In genomic region chr2:181287338-181287957, GRCm38 (mm10) we compare ENCODE assay signal across 8 mouse cellular contexts. TPM values are rescaled to one million over a fixed set of nuclear protein-coding genes. Genes with fewer than 3 reads are reported as not detected.
DNase-seq lines count a peak whose midpoint lies in the region; ATAC-seq and TF ChIP-seq lines count a peak whose summit lies in the region.

No protein-coding gene starts in this region.

- no peak for DNase-seq in cerebellum, adult 9-10 months
- peak; percentile 78 to 79 for DNase-seq in gastrocnemius, postnatal 36 days
- peak; percentile 90 for DNase-seq in liver
- DNase-seq in monocyte, adult 2 months (ENCODE audit: low read depth in 1 of 2, low spot score in 2 of 2): peak; percentile 23 to 64
- peak; percentile 65 to 76 for DNase-seq in spleen, postnatal 14 days (ENCODE audit: low spot score in 2 of 2)

- TF ChIP-seq POLR2A in cortical plate, adult 2 months (IDR thresholded peaks at IDR 0.05; ENCODE audit: extremely low read depth, insufficient read depth, low read length): 0 out of 2 replicates have a peak, but pooled peaks have one; percentile 23

- peak; percentile 57; the same call in 1 of the 2 replicates for ATAC-seq in cerebellum, adult (ENCODE audit: insufficient number of reproducible peaks, low FRiP score, low TSS enrichment)
- ATAC-seq in intestine, postnatal 0 days: peak; percentile 86

- H3K4me2 ChIP-seq in intestine, postnatal 0 days (replicated peaks; ENCODE audit: low read depth): peak overlapping the region; percentile 62

- peaks cover 6% of the 10 kb centered on the region; the same call in 1 of the 2 replicates for H3K36me3 ChIP-seq in intestine, postnatal 0 days (ENCODE audit: control insufficient read depth, insufficient read depth)

- peaks cover 6% of the 10 kb centered on the region; the same call in 1 of the 2 replicates for H3K4me1 ChIP-seq in cortical plate, adult 2 months (ENCODE audit: control insufficient read depth, insufficient read depth, low read length)
- no peaks in the 10 kb centered on the region for H3K4me1 ChIP-seq in intestine, postnatal 0 days (replicated peaks; ENCODE audit: control insufficient read depth, insufficient read depth, low read length)

- no peaks in the 10 kb centered on the region for H3K9me3 ChIP-seq in intestine, postnatal 0 days (ENCODE audit: control insufficient read depth)

- H3K27ac ChIP-seq in cortical plate, adult 2 months (ENCODE audit: insufficient read depth, low read length): peak overlapping the region; percentile 94
- H3K27ac ChIP-seq in intestine, postnatal 0 days (ENCODE audit: low read depth, low read length): peak overlapping the region; percentile 93

- no peak for TF ChIP-seq CTCF in cortical plate, adult 2 months (IDR thresholded peaks at IDR 0.05; ENCODE audit: extremely low read depth, insufficient read depth, low read length)
- TF ChIP-seq CTCF in intestine, postnatal 0 days (IDR thresholded peaks at IDR 0.05; ENCODE audit: low read depth): no peak

- no peaks in the 10 kb centered on the region for H3K27me3 ChIP-seq in intestine, postnatal 0 days (replicated peaks; ENCODE audit: control insufficient read depth, insufficient read depth, low read length)

- intact Hi-C loops in gastrocnemius, postnatal 36 days (cut with DNase I): no loop called here

- under 1% methylated on average over 39 of the region's 71 CpGs for WGBS in intestine, postnatal 0 days

- peak overlapping the region; percentile 82 for H3K9ac ChIP-seq in intestine, postnatal 0 days (ENCODE audit: low read depth, low read length)

- peak overlapping the region; percentile 63 for H3K4me3 ChIP-seq in cortical plate, adult 2 months (ENCODE audit: insufficient read depth, low read length)
- peak overlapping the region; percentile 62 for H3K4me3 ChIP-seq in intestine, postnatal 0 days (ENCODE audit: low read depth, low read length)

RNA-seq across cellular contexts. Expression of gene Gmeb2, which starts 0.4 kb away (rescaled TPM):
- 22.8 and 23.4 TPM in 2 replicates for polyA plus RNA-seq in cortical plate, adult 2 months (2012; rRNA removed)
- 10 to 100 TPM in 1 of 2 experiments, 1 to 10 TPM in 1; 7.3 to 10.6 TPM for total RNA-seq in gastrocnemius, postnatal 36 days (2021)
- polyA plus RNA-seq in intestine, postnatal 0 days (2015; fragmentation: Nextera tagmentation; extraction: Ambion mirVana): 5.4 and 5.8 TPM in 2 replicates

RNA-seq across cellular contexts. Expression of gene Stmn3, which starts 26.9 kb away (rescaled TPM):
- polyA plus RNA-seq in cortical plate, adult 2 months (2012; rRNA removed): 777 and 783 TPM in 2 replicates
- total RNA-seq in gastrocnemius, postnatal 36 days (2021): under 1 TPM in 1 of 2 experiments, not detected in 1; 0.31 TPM
- polyA plus RNA-seq in intestine, postnatal 0 days (2015; fragmentation: Nextera tagmentation; extraction: Ambion mirVana): 28.9 and 32.3 TPM in 2 replicates

RNA-seq across cellular contexts. Expression of gene Rtel1, which starts 32.1 kb away (rescaled TPM):
- polyA plus RNA-seq in cortical plate, adult 2 months (2012; rRNA removed): 55.5 and 62.0 TPM in 2 replicates
- 10 to 100 TPM in 1 of 2 experiments, 1 to 10 TPM in 1; 9.2 to 12.2 TPM for total RNA-seq in gastrocnemius, postnatal 36 days (2021)
- 10.0 and 10.5 TPM in 2 replicates for polyA plus RNA-seq in intestine, postnatal 0 days (2015; fragmentation: Nextera tagmentation; extraction: Ambion mirVana)

RNA-seq across cellular contexts. Expression of gene Helz2, which starts 45.6 kb away (rescaled TPM):
- 3.4 TPM in 2 replicates for polyA plus RNA-seq in cortical plate, adult 2 months (2012; rRNA removed)
- total RNA-seq in gastrocnemius, postnatal 36 days (2021): 1 to 10 TPM; 2.7 to 3.3 TPM
- polyA plus RNA-seq in intestine, postnatal 0 days (2015; fragmentation: Nextera tagmentation; extraction: Ambion mirVana): 5.7 and 6.9 TPM in 2 replicates

Comparison
In these comparisons a context has a peak if more than half of its experiments do, and no peak if none do; other contexts are left out.
1. RNA of gene Stmn3, which starts 26.9 kb away (polyA plus RNA-seq): 777 to 783 TPM in cortical plate, adult 2 months; 28.9 to 32.3 TPM in intestine, postnatal 0 days; every median in the first group is over 10 times any median in the second.